Mouse (Mus musculus) cerebellum, adult 11-12 months (tissue): Measurements from ENCODE around the gene Hoxa7.

Experiments used
- DNase-seq: peaks from one replicate; pipeline ENCODE4 v3.0.0; 2022

The Hoxa7 gene

GRCm38 (mm10) chr6:52208868-52209684, 12.6 kb downstream of the Hoxa7 start:
- DNase-seq = no peak

- DNase-seq = no peak
Measured at GRCm38 (mm10) chr6:52208072-52208867, 13.4 kb downstream of the Hoxa7 start, which contains the start of gene Hoxa6. Hoxa6 (minus strand) TSS chr6:52208722.

GRCm38 (mm10) chr6:52207684-52207976, 14.0 kb downstream of the Hoxa7 start:
- DNase-seq = no peak

- DNase-seq = no peak
Measured at GRCm38 (mm10) chr6:52206882-52207683, 14.6 kb downstream of the Hoxa7 start.

- DNase-seq = no peak
Measured at GRCm38 (mm10) chr6:52205638-52206621, 15.7 kb downstream of the Hoxa7 start.

GRCm38 (mm10) chr6:52205221-52205620, 16.4 kb downstream of the Hoxa7 start:
- no peak for DNase-seq

GRCm38 (mm10) chr6:52204050-52204752, 17.5 kb downstream of the Hoxa7 start, which contains the start of gene Hoxa5:
Hoxa5 (minus strand) TSS chr6:52204587.
- DNase-seq = no peak

- no peak for DNase-seq
Measured at GRCm38 (mm10) chr6:52203371-52204049, 18.1 kb downstream of the Hoxa7 start.

- DNase-seq = no peak
Measured at GRCm38 (mm10) chr6:52203121-52203370, 18.6 kb downstream of the Hoxa7 start.

GRCm38 (mm10) chr6:52202362-52203120, 19.1 kb downstream of the Hoxa7 start:
- no peak for DNase-seq

GRCm38 (mm10) chr6:52201269-52201668, 20.4 kb downstream of the Hoxa7 start:
- DNase-seq = no peak

GRCm38 (mm10) chr6:52200751-52201250, 20.9 kb downstream of the Hoxa7 start:
- DNase-seq = no peak

GRCm38 (mm10) chr6:52200073-52200750, 21.4 kb downstream of the Hoxa7 start:
- no peak for DNase-seq

- no peak for DNase-seq
Measured at GRCm38 (mm10) chr6:52197271-52197670, 24.4 kb downstream of the Hoxa7 start.

GRCm38 (mm10) chr6:52196811-52197210, 24.8 kb downstream of the Hoxa7 start:
- DNase-seq = no peak

- no peak for DNase-seq
Measured at GRCm38 (mm10) chr6:52194690-52195089, 27.0 kb downstream of the Hoxa7 start.

GRCm38 (mm10) chr6:52191860-52192550, 29.6 kb downstream of the Hoxa7 start:
- DNase-seq = no peak

GRCm38 (mm10) chr6:52190906-52191810, 30.5 kb downstream of the Hoxa7 start, which contains the start of gene Hoxa4:
Hoxa4 (minus strand) TSS chr6:52191753.
- no peak for DNase-seq
